Mouse (Mus musculus) hindbrain, embryonic 13.5 days (tissue): ENCODE measurements around the gene Ak6. TPM values are rescaled to one million over a fixed set of nuclear protein-coding genes. Genes with fewer than 3 reads are reported as not detected.

ENCODE experiments used
- ATAC-seq: fragments of 200-750 bp; cut with Nextera tagmentation; 2 replicates; pipeline ENCODE4 v1.8.0; 2017; ENCODE audit warnings: moderate TSS enrichment; ENCODE audit not compliant: low FRiP score
- H3K27ac ChIP-seq: fragments of 300-500 bp; sonication (generic); 2 replicates; pipeline ENCODE4 v1.5.1; 2015; ENCODE audit warnings: inconsistent platforms, mild to moderate bottlenecking, moderate library complexity
- H3K27me3 ChIP-seq: fragments of 300-500 bp; sonication (generic); 2 replicates; pipeline ENCODE4 v1.6.1; 2015; ENCODE audit warnings: mild to moderate bottlenecking, inconsistent platforms
- H3K36me3 ChIP-seq: fragments of 300-500 bp; sonication (generic); 2 replicates; pipeline ENCODE4 v1.6.1; 2015; ENCODE audit warnings: mild to moderate bottlenecking, inconsistent platforms
- H3K4me1 ChIP-seq: fragments of 300-500 bp; sonication (generic); replicated peaks from 2 replicates; pipeline ENCODE4 v1.6.1; 2015; ENCODE audit warnings: inconsistent platforms
- H3K4me2 ChIP-seq: fragments of 300-500 bp; sonication (generic); 2 replicates; pipeline ENCODE4 v1.6.1; 2015; ENCODE audit warnings: inconsistent platforms, mild to moderate bottlenecking, moderate library complexity
- H3K4me3 ChIP-seq: fragments of 300-500 bp; sonication (generic); 2 replicates; pipeline ENCODE4 v1.5.1; 2015; ENCODE audit warnings: mild to moderate bottlenecking, inconsistent platforms
- H3K9ac ChIP-seq: fragments of 300-500 bp; sonication (generic); 2 replicates; pipeline ENCODE4 v1.6.1; 2015; ENCODE audit warnings: mild to moderate bottlenecking, inconsistent platforms
- H3K9me3 ChIP-seq: fragments of 300-500 bp; sonication (generic); 2 replicates; pipeline ENCODE4 v1.6.1; 2016; ENCODE audit warnings: inconsistent platforms
- WGBS: fragments of 180-500 bp; shearing (Covaris S2); methylation state at CpG from one replicate; pipeline ENCODE4 v1.1.7; 2015; 5-methylcytosine and 5-hydroxymethylcytosine counted together
- polyA plus RNA-seq: library from polyadenylated mRNA; unstranded; fragments of >200 nt; fragmentation: Nextera tagmentation; extraction: Ambion mirVana; gene quantifications from 2 replicates; pipeline ENCODE4 v1.2.1, GENCODE M21; 2015

Gene Ak6
- polyA plus RNA-seq, 1 experiment from 2014 or later = 335 TPM

DNA sequence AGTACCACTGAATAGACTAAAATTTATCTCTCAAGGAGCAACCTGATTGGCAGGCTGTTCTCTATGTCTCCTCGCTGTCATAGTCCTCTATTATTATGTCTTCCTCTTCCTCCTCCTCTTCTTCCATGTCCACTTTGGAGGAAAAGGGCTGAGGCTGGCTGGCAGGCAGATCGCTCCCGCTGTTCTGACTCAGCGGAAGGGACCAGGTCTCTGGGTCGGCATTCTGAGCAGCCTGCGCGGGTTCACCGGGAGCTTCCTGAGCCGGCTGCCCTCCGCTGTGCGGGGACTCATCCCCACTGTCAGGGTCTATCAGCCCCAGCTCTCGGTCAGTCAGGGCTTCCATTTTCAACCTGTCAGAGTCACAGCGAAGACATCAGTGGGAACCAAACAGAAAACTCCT lies 33.2 kb upstream of the Ak6 start:
- WGBS = 83% methylated on average over 13 of the region's 13 CpGs
- Histone ChIP-seq H3K27ac (no peak overlapping the region), H3K9ac (no peak overlapping the region), H3K4me1 (peaks cover 9% of the 10 kb centered on the region), H3K9me3 (no peaks in the 10 kb centered on the region), H3K4me3 (no peak overlapping the region), H3K27me3 (peaks cover 28% of the 10 kb centered on the region), H3K4me2 (no peak overlapping the region), H3K36me3 (peaks cover 41% of the 10 kb centered on the region)
- no peak for ATAC-seq

DNA sequence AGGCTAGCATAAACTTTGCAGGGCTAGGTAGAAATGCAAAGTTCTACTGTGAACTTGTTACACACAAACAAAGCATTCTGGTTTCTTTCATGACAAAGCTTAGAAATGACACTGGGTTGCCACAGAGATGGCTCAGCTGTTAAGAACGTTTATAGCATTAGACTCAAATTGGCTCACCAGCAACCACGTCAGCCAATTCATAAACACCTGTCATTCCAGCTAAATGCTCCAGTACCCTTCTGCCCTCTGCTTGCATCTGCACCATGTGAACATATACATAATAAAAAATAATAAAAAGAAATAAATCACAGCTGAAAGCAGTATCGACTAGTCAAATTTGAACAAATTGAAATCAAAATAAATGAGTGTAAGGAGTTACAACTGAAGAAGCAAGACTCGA lies 28.5 kb upstream of the Ak6 start:
- peaks cover 76% of the 10 kb centered on the region for H3K36me3 ChIP-seq
- H3K4me3 ChIP-seq = no peak overlapping the region
- WGBS = 87% methylated on average over 4 of the region's 4 CpGs
- H3K4me1 ChIP-seq = no peaks in the 10 kb centered on the region
- ATAC-seq = no peak
- peaks cover 14% of the 10 kb centered on the region for H3K27me3 ChIP-seq
- H3K4me2 ChIP-seq = no peak overlapping the region
- H3K9ac ChIP-seq = no peak overlapping the region
- no peaks in the 10 kb centered on the region for H3K9me3 ChIP-seq
- no peak overlapping the region for H3K27ac ChIP-seq

GRCm38 (mm10) chr13:100634106-100634691 lies 16.6 kb upstream of the Ak6 start:
- Histone ChIP-seq H3K4me1 (no peaks in the 10 kb centered on the region), H3K27ac (no peak overlapping the region), H3K27me3 (no peaks in the 10 kb centered on the region), H3K9me3 (no peaks in the 10 kb centered on the region), H3K9ac (no peak overlapping the region), H3K36me3 (peaks cover 65% of the 10 kb centered on the region), H3K4me3 (no peak overlapping the region), H3K4me2 (no peak overlapping the region)
- WGBS = 95% methylated on average over 3 of the region's 3 CpGs
- ATAC-seq = no peak

- no peak for ATAC-seq
- Histone ChIP-seq H3K27me3 (no peaks in the 10 kb centered on the region), H3K9me3 (no peaks in the 10 kb centered on the region), H3K9ac (no peak overlapping the region), H3K36me3 (peaks cover 86% of the 10 kb centered on the region), H3K27ac (no peak overlapping the region), H3K4me1 (no peaks in the 10 kb centered on the region), H3K4me2 (no peak overlapping the region), H3K4me3 (no peak overlapping the region)
- 94% methylated on average over 4 of the region's 4 CpGs for WGBS
These were observed 8.1 kb upstream of the Ak6 start for GRCm38 (mm10) chr13:100642471-100643209.

DNA sequence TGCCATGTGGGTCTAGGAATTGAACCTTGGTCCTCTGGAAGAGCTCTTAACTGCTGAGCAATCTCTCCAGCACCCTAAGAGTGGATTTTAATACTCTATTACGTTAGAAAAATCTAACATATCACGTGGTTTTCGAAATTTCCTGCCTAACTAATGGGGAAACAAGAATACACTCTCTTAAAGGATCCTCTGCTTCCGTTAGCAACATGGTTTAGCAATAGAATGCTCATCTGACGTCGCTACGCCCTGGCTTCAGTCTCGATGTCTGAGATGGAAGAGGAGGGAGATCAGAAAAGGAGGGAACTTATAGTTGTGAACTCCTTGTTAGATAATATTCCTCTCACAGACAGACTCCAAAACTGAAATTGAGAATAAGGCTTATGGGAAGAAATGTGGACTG lies 2.6 kb upstream of the Ak6 start:
- Histone ChIP-seq H3K4me3 (no peak overlapping the region), H3K4me1 (peaks cover 12% of the 10 kb centered on the region), H3K9me3 (no peaks in the 10 kb centered on the region), H3K27ac (no peak overlapping the region), H3K27me3 (no peaks in the 10 kb centered on the region), H3K9ac (no peak overlapping the region), H3K4me2 (no peak overlapping the region), H3K36me3 (peaks cover 44% of the 10 kb centered on the region)
- WGBS = 96% methylated on average over 8 of the region's 8 CpGs
- no peak for ATAC-seq

DNA sequence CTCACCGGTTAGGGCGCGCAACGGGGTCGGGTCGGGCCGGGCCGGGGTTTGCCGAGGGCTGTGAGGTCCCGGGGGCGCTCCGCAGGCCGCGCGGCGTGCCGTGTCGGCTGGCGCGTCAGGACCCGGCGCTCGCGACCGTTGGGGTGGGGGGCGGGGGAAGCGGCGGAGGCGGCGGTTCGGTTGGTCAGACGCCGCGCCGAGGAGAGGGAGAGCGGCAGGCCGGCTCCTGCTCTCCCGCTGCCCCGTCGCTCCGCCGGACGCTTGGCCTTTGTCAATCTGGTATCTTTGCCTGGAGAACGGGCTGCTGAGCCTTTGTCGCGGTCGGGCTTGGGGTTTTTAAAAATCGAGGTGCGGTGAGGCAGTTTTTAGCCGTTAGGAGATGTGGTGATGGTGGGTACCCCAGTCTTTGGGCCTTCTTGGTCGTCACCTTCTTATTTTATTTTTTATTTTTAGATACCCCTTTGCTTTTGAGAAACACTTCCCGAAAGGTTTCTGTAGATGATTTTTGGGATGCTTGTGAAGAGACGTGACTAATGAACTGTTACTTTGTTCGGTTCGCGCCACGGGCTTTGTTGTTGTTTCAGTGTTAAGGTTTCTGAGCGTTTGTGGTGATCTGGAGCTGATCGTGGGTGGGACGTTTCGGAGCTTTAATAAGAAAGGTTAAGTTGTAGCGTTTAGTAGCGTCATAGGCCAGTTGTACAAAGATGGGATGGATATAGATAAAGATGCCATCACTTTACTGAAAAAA lies 834 bp downstream of the Ak6 start, which contains the start of gene Taf9:
Taf9 (plus strand) TSS at position 141 of the 748 bp plus-strand sequence.
- Histone ChIP-seq H3K4me1 (peaks cover 12% of the 10 kb centered on the region), H3K4me3 (peak within 1 kb of the TSS; percentile 93), H3K9ac (peak within 1 kb of the TSS; percentile 94), H3K36me3 (peaks cover 17% of the 10 kb centered on the region), H3K27me3 (no peaks in the 10 kb centered on the region), H3K27ac (peak within 1 kb of the TSS; percentile 97), H3K9me3 (no peaks in the 10 kb centered on the region), H3K4me2 (peak within 1 kb of the TSS; percentile 89)
- WGBS = under 1% methylated on average over 43 of the region's 63 CpGs
- no peak for ATAC-seq

GRCm38 (mm10) chr13:100658091-100658490 lies 7.3 kb downstream of the Ak6 start:
- ATAC-seq = no peak
- Histone ChIP-seq H3K4me2 (no peak overlapping the region), H3K9me3 (no peaks in the 10 kb centered on the region), H3K4me1 (no peaks in the 10 kb centered on the region), H3K9ac (no peak overlapping the region), H3K27me3 (no peaks in the 10 kb centered on the region), H3K27ac (no peak overlapping the region), H3K4me3 (no peak overlapping the region), H3K36me3 (peaks cover 13% of the 10 kb centered on the region)
- 93% methylated on average over 5 of the region's 5 CpGs for WGBS

DNA sequence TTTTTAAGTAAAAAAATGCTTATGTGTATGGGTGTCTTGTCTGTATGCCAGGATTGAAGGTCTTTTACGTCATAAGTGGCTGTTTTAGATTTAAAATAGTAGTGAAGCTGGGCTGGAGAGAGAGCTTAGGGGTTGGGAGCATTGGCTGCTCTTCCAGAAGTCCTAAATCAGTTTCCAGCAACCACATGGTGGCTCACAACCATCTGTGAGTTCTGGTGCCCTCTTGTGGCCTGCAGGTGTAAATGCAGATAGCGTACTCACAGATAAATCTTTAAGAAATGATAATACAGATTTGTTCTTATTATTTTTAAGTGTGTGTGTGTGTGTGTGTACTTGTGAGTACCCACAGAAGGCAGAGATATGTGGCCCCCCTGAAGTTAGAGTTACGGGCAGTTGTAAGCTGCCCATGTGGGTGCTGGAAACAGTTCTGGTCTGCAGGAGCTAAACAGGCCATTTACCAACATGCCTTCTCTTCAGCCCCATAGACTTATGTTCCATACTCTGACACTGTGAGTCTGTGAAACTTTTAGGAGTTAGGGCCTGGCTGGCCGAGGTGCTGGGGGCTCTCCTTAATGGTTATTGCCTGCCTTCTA lies 9.2 kb downstream of the Ak6 start:
- Histone ChIP-seq H3K27ac (no peak overlapping the region), H3K9ac (no peak overlapping the region), H3K4me2 (no peak overlapping the region), H3K36me3 (peaks cover 18% of the 10 kb centered on the region), H3K9me3 (no peaks in the 10 kb centered on the region), H3K4me3 (no peak overlapping the region), H3K4me1 (no peaks in the 10 kb centered on the region), H3K27me3 (no peaks in the 10 kb centered on the region)
- 0 out of 2 replicates have a peak, but pooled peaks have one; percentile 13 for ATAC-seq
- WGBS = 48% methylated on average over 4 of the region's 4 CpGs

DNA sequence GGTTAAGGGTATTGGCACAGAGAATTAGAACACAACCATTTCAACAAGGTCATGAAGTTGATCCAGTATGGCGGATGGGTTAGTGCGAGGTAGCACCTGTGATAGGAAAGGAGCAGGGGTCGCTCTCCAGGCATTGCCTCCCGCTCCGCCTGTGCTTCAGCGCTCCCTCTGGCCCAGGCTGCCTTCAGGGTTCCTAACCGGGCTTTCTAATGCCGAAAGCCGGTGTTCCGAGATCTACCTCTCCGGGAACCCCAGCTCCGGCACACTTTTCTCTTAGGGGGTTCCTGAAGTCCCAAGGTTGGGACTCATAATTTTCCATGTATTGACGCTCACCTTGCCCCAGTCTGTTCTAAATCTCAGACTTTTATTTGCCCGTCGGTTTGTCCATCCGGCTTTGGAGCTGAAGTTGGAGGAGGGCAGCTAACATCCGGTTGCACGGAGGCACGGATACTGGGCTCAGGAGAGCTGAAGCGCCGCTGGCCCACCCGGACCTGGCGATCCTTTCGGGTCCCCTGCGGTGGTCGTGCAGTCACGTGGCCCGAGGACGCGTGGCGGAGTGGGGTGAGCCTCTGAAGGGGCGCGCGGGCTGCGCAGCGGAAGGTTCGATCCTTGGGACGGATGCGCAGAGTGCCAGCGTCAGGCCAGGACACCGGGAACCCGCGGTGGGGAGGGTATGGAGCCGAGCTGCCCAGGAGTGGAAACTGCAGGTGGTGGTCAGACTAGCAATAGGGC lies 18.7 kb downstream of the Ak6 start, which contains the start of gene Ccdc125:
Ccdc125 (plus strand) TSS at position 427 of the 732 bp plus-strand sequence.
- H3K4me1 ChIP-seq = peaks cover 8% of the 10 kb centered on the region
- peaks cover 10% of the 10 kb centered on the region for H3K27me3 ChIP-seq
- H3K9ac ChIP-seq = peak within 1 kb of the TSS; percentile 74
- ATAC-seq = peak; percentile 76
- peaks cover 13% of the 10 kb centered on the region for H3K36me3 ChIP-seq
- peak within 1 kb of the TSS; percentile 50 for H3K4me3 ChIP-seq
- peak within 1 kb of the TSS; percentile 84 for H3K4me2 ChIP-seq
- no peak within 1 kb of the TSS for H3K27ac ChIP-seq
- no peaks in the 10 kb centered on the region for H3K9me3 ChIP-seq
- WGBS = under 1% methylated on average over 44 of the region's 44 CpGs

DNA sequence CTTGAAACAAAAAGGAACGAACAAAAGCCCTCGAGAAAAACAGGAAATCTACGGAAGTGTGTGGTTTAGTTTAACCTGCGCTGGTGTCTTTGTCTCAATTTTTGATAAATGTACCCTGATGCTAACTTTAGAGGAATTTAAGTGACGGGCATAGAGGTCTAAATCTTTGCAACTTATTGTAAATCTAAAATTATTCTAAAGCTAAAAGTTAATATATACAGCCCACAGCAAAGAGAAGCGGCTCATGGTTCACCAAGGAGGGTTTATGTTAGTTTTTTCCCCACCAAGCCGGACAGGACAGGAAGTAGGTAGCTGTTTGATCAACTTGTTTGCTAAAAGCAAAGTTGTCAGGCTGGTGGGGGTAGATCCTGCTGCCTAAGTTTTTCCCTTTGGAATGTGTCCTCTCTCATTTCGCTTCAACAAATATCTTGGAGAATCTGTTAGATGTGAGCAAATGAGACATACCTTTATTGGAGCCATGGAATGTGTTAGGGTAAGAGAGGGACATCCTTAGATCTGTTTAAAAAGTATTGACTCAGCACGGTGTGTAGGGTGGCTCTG lies 19.5 kb downstream of the Ak6 start:
- Histone ChIP-seq H3K4me1 (peaks cover 8% of the 10 kb centered on the region), H3K4me3 (peak overlapping the region; percentile 50), H3K4me2 (peak overlapping the region; percentile 84), H3K9me3 (no peaks in the 10 kb centered on the region), H3K27ac (no peak overlapping the region), H3K36me3 (peaks cover 13% of the 10 kb centered on the region), H3K27me3 (peaks cover 10% of the 10 kb centered on the region), H3K9ac (no peak overlapping the region)
- no peak for ATAC-seq
- WGBS = 68% methylated on average over 9 of the region's 9 CpGs

DNA sequence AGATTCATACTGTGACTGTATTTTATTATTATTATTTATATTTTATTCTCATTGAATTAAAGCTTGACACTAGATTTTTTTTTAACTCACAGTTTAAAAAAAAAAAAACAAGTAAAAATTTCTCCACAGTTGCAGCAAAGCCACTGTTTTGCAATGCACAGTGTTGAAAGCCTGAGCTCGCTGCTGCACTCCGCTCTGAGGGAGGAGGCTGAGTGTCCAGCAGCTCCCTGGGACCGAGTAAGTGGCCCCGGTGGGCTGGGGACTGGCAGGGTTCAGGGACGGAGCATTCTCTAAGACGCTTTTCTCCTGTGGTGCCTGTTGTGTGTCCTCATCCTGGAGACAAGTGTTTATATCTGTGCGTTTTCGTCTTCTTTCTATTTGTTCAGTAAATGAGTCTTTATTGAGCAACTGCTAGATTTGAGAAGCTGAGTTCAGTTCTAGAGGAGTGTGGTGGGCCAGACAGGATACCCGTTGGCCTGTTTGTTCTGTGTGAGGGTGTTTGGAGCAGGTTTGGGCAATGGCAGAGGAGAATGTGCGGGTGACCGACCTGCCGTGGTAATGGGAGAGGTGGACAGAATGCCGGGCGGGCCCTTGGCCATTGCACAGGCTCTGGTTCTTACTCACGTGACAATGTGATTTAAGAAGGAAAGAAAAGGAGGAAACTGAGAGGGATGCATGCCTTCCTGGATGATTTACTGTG lies 25.3 kb downstream of the Ak6 start:
- Histone ChIP-seq H3K4me2 (no peak overlapping the region), H3K9me3 (no peaks in the 10 kb centered on the region), H3K36me3 (no peaks in the 10 kb centered on the region), H3K4me3 (no peak overlapping the region), H3K27me3 (peaks cover 1% of the 10 kb centered on the region; the same call in 1 of the 2 replicates), H3K9ac (no peak overlapping the region), H3K4me1 (no peaks in the 10 kb centered on the region), H3K27ac (no peak overlapping the region)
- no peak for ATAC-seq
- WGBS = 86% methylated on average over 15 of the region's 15 CpGs
